Mouse (Mus musculus) bone marrow macrophage, adult 2 months (primary cell): ENCODE results near the gene Tmco4.

Source experiments
- CTCF ChIP-seq: IDR thresholded peaks from 2 replicates; pipeline ENCODE4 v1.5.1; 2012; ENCODE audit warnings: low read depth, mild to moderate bottlenecking, low read length, moderate library complexity
- POLR2A ChIP-seq: IDR thresholded peaks from 2 replicates; pipeline ENCODE4 v1.6.1; 2012; ENCODE audit warnings: mild to moderate bottlenecking, low read depth, low read length, borderline replicate concordance

DNA sequence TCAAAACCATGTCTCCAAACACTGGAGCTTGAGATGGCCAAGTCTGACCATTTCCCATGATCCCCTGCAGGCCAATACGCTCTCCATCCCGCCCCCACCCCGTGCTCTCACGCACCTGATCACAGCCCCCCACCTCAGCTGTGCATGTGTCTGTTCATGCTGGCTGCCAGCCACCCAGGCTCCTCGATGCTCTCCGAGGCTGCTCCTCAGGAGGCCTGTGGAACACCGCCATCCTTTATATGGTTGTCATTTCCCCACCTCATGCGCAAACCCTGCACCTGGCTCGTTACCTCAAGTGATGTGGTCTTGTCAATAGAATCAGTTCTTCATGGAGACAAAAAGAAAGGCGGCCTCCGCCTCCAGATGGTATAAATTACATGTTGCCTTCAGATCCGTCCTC lies 59.8 kb downstream of the Tmco4 start:
- no peak for TF ChIP-seq CTCF
- TF ChIP-seq POLR2A: no peak
